Mouse (Mus musculus) megakaryocyte, embryonic 14.5 days (primary cell): Measurements from ENCODE around the gene 3830417A13Rik.

Source experiments
- FLI1 ChIP-seq: IDR thresholded peaks from 2 replicates; pipeline ENCODE4 v1.6.1; 2012; ENCODE audit warnings: low read length, inconsistent platforms, mixed read lengths
- GATA1 ChIP-seq: IDR thresholded peaks from 3 replicates; pipeline ENCODE4 v1.6.1; 2012; ENCODE audit warnings: mixed read lengths, low read length, inconsistent platforms, borderline replicate concordance

DNA sequence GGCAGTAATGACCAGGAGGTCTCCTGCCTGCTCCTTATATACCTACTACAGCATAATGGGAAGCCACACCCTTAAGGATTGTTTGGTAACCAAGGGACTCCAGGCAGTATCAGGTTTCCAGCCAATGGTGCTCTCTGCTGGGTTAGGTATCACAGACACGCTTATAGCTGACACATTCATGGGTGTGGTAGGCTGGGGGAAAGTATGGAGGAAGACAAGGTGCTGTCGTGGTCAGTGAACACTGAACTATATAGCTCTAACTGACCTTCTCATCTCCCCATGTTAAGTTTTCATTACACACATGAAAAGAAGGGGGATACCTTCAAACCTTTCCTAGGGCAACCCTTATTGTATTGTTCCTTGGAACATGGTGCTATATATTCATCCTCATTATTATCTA lies 21.2 kb upstream of the 3830417A13Rik start, which contains the start of gene Gm6760:
- TF ChIP-seq GATA1 (no peak), FLI1 (no peak)
